Mouse (Mus musculus): ENCODE data around the gene Nav2.

- TF ChIP-seq CTCF (IDR thresholded peaks at IDR 0.05; ENCODE audit: borderline replicate concordance, control insufficient read depth, extremely low read depth, insufficient read depth, low read length, poor library complexity) (no peak), POLR2A (IDR thresholded peaks at IDR 0.05; ENCODE audit: control insufficient read depth, extremely low read depth, insufficient read depth, low read length, poor library complexity) (no peak)
Measured at GRCm38 (mm10) chr7:49544775-49545705, 636.5 kb downstream of the Nav2 start.
